ENCODE assay signal across 8 mouse cellular contexts in the genomic region with DNA sequence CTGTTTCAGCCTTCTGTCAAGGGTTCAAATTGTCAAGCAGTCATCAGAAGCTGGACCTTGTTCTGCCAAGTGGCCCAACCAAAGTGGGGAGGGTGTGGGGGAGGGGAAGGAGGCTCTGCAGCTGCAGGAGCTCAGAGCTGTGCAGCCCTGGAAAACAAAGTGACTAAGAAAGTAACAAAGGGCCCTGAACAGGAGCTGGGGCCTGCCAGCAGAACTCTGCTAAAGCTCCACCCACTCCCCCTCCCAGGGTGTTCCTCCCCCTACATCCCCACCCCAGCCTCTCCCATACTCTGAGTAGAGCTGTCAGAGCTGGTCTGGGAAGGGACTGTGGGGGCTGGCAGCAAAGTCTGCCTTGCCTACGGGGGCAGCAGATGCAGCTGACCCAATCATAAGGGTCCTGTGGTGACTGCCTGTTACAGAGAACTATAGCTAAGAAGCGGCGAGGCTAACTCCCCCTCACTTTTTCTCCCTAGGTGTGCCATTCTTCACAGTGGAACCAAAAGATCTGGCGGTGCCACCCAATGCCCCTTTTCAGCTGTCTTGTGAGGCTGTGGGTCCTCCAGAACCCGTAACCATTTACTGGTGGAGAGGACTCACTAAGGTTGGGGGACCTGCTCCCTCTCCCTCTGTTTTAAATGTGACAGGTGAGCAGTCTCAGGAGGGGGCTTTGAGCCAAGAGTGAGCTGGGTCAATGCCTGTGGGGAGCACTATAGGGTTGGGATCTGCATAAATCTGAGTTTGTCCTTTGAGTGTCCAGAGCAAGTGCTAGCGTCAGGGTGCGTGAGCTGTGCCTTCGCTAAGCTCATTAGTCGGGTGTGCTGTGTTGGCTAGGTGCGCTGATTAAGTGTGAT. TPM values are rescaled to one million over a fixed set of nuclear protein-coding genes. Genes with fewer than 3 reads are reported as not detected.
DNase-seq lines count a peak whose midpoint lies in the region; ATAC-seq and TF ChIP-seq lines count a peak whose summit lies in the region.

No protein-coding gene starts in this region.

- WGBS in lung, embryonic 16.5 days, result 68% methylated on average over 10 of the region's 10 CpGs
- 13% methylated on average over 10 of the region's 10 CpGs for WGBS in forebrain, embryonic 16.5 days
- 36% methylated on average over 10 of the region's 10 CpGs for WGBS in neural tube, embryonic 11.5 days

- intact Hi-C loops in gastrocnemius, adult 2 months (cut with DNase I), result no loop called here

- no peak for TF ChIP-seq CTCF in gastrocnemius, adult 2 months (IDR thresholded peaks at IDR 0.05)

- H3K4me1 ChIP-seq in lung, embryonic 16.5 days (replicated peaks; ENCODE audit: control insufficient read depth, insufficient read depth, low read length), result peaks cover 24% of the 10 kb centered on the region
- H3K4me1 ChIP-seq in forebrain, embryonic 16.5 days (replicated peaks; ENCODE audit: control insufficient read depth, insufficient read depth, low read length), result peaks cover 43% of the 10 kb centered on the region
- peaks cover 30% of the 10 kb centered on the region for H3K4me1 ChIP-seq in neural tube, embryonic 11.5 days (ENCODE audit: control insufficient read depth, insufficient read depth, low read length)

- no peak overlapping the region for H3K27ac ChIP-seq in gastrocnemius, adult 2 months
- no peak overlapping the region for H3K27ac ChIP-seq in lung, embryonic 16.5 days (ENCODE audit: low read length)
- no peak overlapping the region; the same call in 1 of the 2 replicates for H3K27ac ChIP-seq in forebrain, embryonic 16.5 days (ENCODE audit: low read length)
- H3K27ac ChIP-seq in neural tube, embryonic 11.5 days (ENCODE audit: low read depth, low read length), result no peak overlapping the region

- H3K9ac ChIP-seq in lung, embryonic 16.5 days (ENCODE audit: low read length), result peak overlapping the region; percentile 22; the same call in 1 of the 2 replicates
- no peak overlapping the region for H3K9ac ChIP-seq in forebrain, embryonic 16.5 days (replicated peaks; ENCODE audit: low read depth, low read length)
- no peak overlapping the region for H3K9ac ChIP-seq in neural tube, embryonic 11.5 days (ENCODE audit: low read length)

- H3K27me3 ChIP-seq in lung, embryonic 16.5 days (ENCODE audit: control insufficient read depth, insufficient read depth, low read depth, low read length), result no peaks in the 10 kb centered on the region
- no peaks in the 10 kb centered on the region; the same call in 1 of the 2 replicates for H3K27me3 ChIP-seq in forebrain, embryonic 16.5 days (replicated peaks; ENCODE audit: control insufficient read depth, insufficient read depth, low read length)
- no peaks in the 10 kb centered on the region for H3K27me3 ChIP-seq in neural tube, embryonic 11.5 days (ENCODE audit: control insufficient read depth, insufficient read depth, low read length)

- peak; percentile 28 for DNase-seq in gastrocnemius, adult 2 months
- no peak for DNase-seq in gastrocnemius, adult 18-20 months (ENCODE audit: low spot score)
- no peak for DNase-seq in lung, postnatal 25 days (ENCODE audit: low spot score)
- peak; percentile 50 for DNase-seq in neural tube, embryonic 11.5 days (ENCODE audit: low spot score)
- DNase-seq in spleen, postnatal 36 days (ENCODE audit: low spot score in 2 of 2), result no peak
- no peak for DNase-seq in adrenal gland, adult 2 months

- H3K36me3 ChIP-seq in lung, embryonic 16.5 days (ENCODE audit: control insufficient read depth, insufficient read depth, low read length), result peaks cover 2% of the 10 kb centered on the region; the same call in 1 of the 2 replicates
- no peaks in the 10 kb centered on the region for H3K36me3 ChIP-seq in forebrain, embryonic 16.5 days (ENCODE audit: control insufficient read depth, insufficient read depth)
- H3K36me3 ChIP-seq in neural tube, embryonic 11.5 days (ENCODE audit: control insufficient read depth, insufficient read depth, low read length), result no peaks in the 10 kb centered on the region

- no peaks in the 10 kb centered on the region for H3K9me3 ChIP-seq in lung, embryonic 16.5 days (ENCODE audit: control insufficient read depth, low read length)
- no peaks in the 10 kb centered on the region for H3K9me3 ChIP-seq in forebrain, embryonic 16.5 days (ENCODE audit: control insufficient read depth, low read length)
- H3K9me3 ChIP-seq in neural tube, embryonic 11.5 days (ENCODE audit: control insufficient read depth, low read length), result no peaks in the 10 kb centered on the region

- peak; percentile 26 for ATAC-seq in lung, embryonic 16.5 days (ENCODE audit: low read depth)
- ATAC-seq in forebrain, embryonic 16.5 days, result peak; percentile 70
- ATAC-seq in neural tube, embryonic 11.5 days (ENCODE audit: insufficient read depth, low FRiP score, low TSS enrichment), result peak; percentile 48

- no peak overlapping the region for H3K4me3 ChIP-seq in gastrocnemius, adult 2 months
- H3K4me3 ChIP-seq in lung, embryonic 16.5 days (ENCODE audit: low read length), result no peak overlapping the region
- H3K4me3 ChIP-seq in forebrain, embryonic 16.5 days (replicated peaks; ENCODE audit: low read length), result no peak overlapping the region
- H3K4me3 ChIP-seq in neural tube, embryonic 11.5 days (ENCODE audit: low read depth, low read length), result no peak overlapping the region

- no peak overlapping the region for H3K4me2 ChIP-seq in lung, embryonic 16.5 days (ENCODE audit: low read depth, low read length)
- no peak overlapping the region for H3K4me2 ChIP-seq in forebrain, embryonic 16.5 days (ENCODE audit: low read length)
- no peak overlapping the region for H3K4me2 ChIP-seq in neural tube, embryonic 11.5 days (ENCODE audit: low read depth)

RNA-seq across cellular contexts. Expression of a gene that starts 5.5 kb away (rescaled TPM):
- under 1 TPM; 0.10 to 0.73 TPM for total RNA-seq in gastrocnemius, adult 2 months (2021)
- under 1 TPM; 0.27 to 0.95 TPM for total RNA-seq in gastrocnemius, adult 18-20 months (2021)
- polyA plus RNA-seq in lung, embryonic 16.5 days (2015; fragmentation: Nextera tagmentation; extraction: Ambion mirVana), result 17.0 and 20.1 TPM in 2 replicates
- polyA plus RNA-seq in forebrain, embryonic 16.5 days (2015; fragmentation: Nextera tagmentation; extraction: Ambion mirVana), result 17.3 and 17.6 TPM in 2 replicates
- polyA plus RNA-seq in neural tube, embryonic 11.5 days (2014; fragmentation: Nextera tagmentation; extraction: Ambion mirVana), result 19.0 and 20.0 TPM in 2 replicates
- total RNA-seq in adrenal gland, adult 2 months (2021), result 1 to 10 TPM; 3.9 to 5.7 TPM
- polyA plus RNA-seq in adrenal gland, adult 2 months (2012; rRNA removed), result 4.1 and 5.5 TPM in 2 replicates

RNA-seq across cellular contexts. Expression of a gene that starts 15.7 kb away (rescaled TPM):
- 10 to 100 TPM; 14.4 to 16.7 TPM for total RNA-seq in gastrocnemius, adult 2 months (2021)
- total RNA-seq in gastrocnemius, adult 18-20 months (2021), result 10 to 100 TPM; 14.6 to 16.6 TPM
- 28.2 and 31.3 TPM in 2 replicates for polyA plus RNA-seq in lung, embryonic 16.5 days (2015; fragmentation: Nextera tagmentation; extraction: Ambion mirVana)
- polyA plus RNA-seq in forebrain, embryonic 16.5 days (2015; fragmentation: Nextera tagmentation; extraction: Ambion mirVana), result 19.9 and 20.5 TPM in 2 replicates
- 23.5 and 26.6 TPM in 2 replicates for polyA plus RNA-seq in neural tube, embryonic 11.5 days (2014; fragmentation: Nextera tagmentation; extraction: Ambion mirVana)
- total RNA-seq in adrenal gland, adult 2 months (2021), result 10 to 100 TPM; 13.6 to 18.7 TPM
- 39.1 and 42.3 TPM in 2 replicates for polyA plus RNA-seq in adrenal gland, adult 2 months (2012; rRNA removed)

RNA-seq across cellular contexts. Expression of a gene that starts 42.8 kb away (rescaled TPM):
- not detected for total RNA-seq in gastrocnemius, adult 2 months (2021)
- not detected for total RNA-seq in gastrocnemius, adult 18-20 months (2021)
- polyA plus RNA-seq in lung, embryonic 16.5 days (2015; fragmentation: Nextera tagmentation; extraction: Ambion mirVana), result 1.3 and 1.5 TPM in 2 replicates
- polyA plus RNA-seq in forebrain, embryonic 16.5 days (2015; fragmentation: Nextera tagmentation; extraction: Ambion mirVana), result 0.28 and 0.43 TPM in 2 replicates
- 0.13 TPM in 1 of 2 replicates, not detected in the other for polyA plus RNA-seq in neural tube, embryonic 11.5 days (2014; fragmentation: Nextera tagmentation; extraction: Ambion mirVana)
- total RNA-seq in adrenal gland, adult 2 months (2021), result under 1 TPM; 0.69 to 0.90 TPM
- 1.9 and 2.3 TPM in 2 replicates for polyA plus RNA-seq in adrenal gland, adult 2 months (2012; rRNA removed)

Comparison
In these comparisons a context has a peak if more than half of its experiments do, and no peak if none do; other contexts are left out.
1. DNase-seq: peak in gastrocnemius, adult 2 months (single experiment) and neural tube, embryonic 11.5 days (single experiment); none in gastrocnemius, adult 18-20 months (single experiment), lung, postnatal 25 days (single experiment), spleen, postnatal 36 days (0 of 2) and adrenal gland, adult 2 months (single experiment).
2. Peak in every context shown above with its lines, with median percentiles within 50 percentile points of each other: ATAC-seq.